Mouse (Mus musculus): Measurements from ENCODE around the gene Fkbp6. TPM values are rescaled to one million over a fixed set of nuclear protein-coding genes. Genes with fewer than 3 reads are reported as not detected.
A peak's percentile ranks its signal among the peaks of the same experiment; 100 is the strongest.

Gene Fkbp6
- total RNA-seq, 1 experiment from 2014 or later: not detected

GRCm38 (mm10) chr5:135253741-135254401 lies 96.0 kb downstream of the Fkbp6 start:
- ATAC-seq (replicated peaks in 1 of 2; ENCODE audit: insufficient read depth in 1 of 2, low FRiP score in 2 of 2, low TSS enrichment in 1 of 2, low read depth in 1 of 2, poor library complexity in 2 of 2, severe bottlenecking in 2 of 2): no peak

- peak; percentile 74 to 81 for ATAC-seq (replicated peaks in 1 of 2; ENCODE audit: insufficient read depth in 1 of 2, low FRiP score in 2 of 2, low TSS enrichment in 1 of 2, low read depth in 1 of 2, poor library complexity in 2 of 2, severe bottlenecking in 2 of 2)
Observed at GRCm38 (mm10) chr5:135251079-135251454, 98.8 kb downstream of the Fkbp6 start, which contains the start of gene Fzd9. TSS of gene Fzd9 (minus strand) at chr5:135251230.

- peak in 1 of 2 experiments; percentile 11; a peak in 1 of 4 replicates for ATAC-seq (replicated peaks in 1 of 2; ENCODE audit: insufficient read depth in 1 of 2, low FRiP score in 2 of 2, low TSS enrichment in 1 of 2, low read depth in 1 of 2, poor library complexity in 2 of 2, severe bottlenecking in 2 of 2)
Observed at GRCm38 (mm10) chr5:135250186-135251078, 99.4 kb downstream of the Fkbp6 start.

- no peak for ATAC-seq (replicated peaks in 1 of 2; ENCODE audit: insufficient read depth in 1 of 2, low FRiP score in 2 of 2, low TSS enrichment in 1 of 2, low read depth in 1 of 2, poor library complexity in 2 of 2, severe bottlenecking in 2 of 2)
Observed at GRCm38 (mm10) chr5:135248956-135249676, 100.7 kb downstream of the Fkbp6 start.

- ATAC-seq (replicated peaks in 1 of 2; ENCODE audit: insufficient read depth in 1 of 2, low FRiP score in 2 of 2, low TSS enrichment in 1 of 2, low read depth in 1 of 2, poor library complexity in 2 of 2, severe bottlenecking in 2 of 2): no peak
Observed at GRCm38 (mm10) chr5:135247337-135247736, 102.5 kb downstream of the Fkbp6 start.

- ATAC-seq (replicated peaks in 1 of 2; ENCODE audit: insufficient read depth in 1 of 2, low FRiP score in 2 of 2, low TSS enrichment in 1 of 2, low read depth in 1 of 2, poor library complexity in 2 of 2, severe bottlenecking in 2 of 2): no peak
Observed at GRCm38 (mm10) chr5:135246531-135246930, 103.3 kb downstream of the Fkbp6 start.

GRCm38 (mm10) chr5:135243166-135243565 lies 106.7 kb downstream of the Fkbp6 start:
- no peak for ATAC-seq (replicated peaks in 1 of 2; ENCODE audit: insufficient read depth in 1 of 2, low FRiP score in 2 of 2, low TSS enrichment in 1 of 2, low read depth in 1 of 2, poor library complexity in 2 of 2, severe bottlenecking in 2 of 2)

- ATAC-seq (replicated peaks in 1 of 2; ENCODE audit: insufficient read depth in 1 of 2, low FRiP score in 2 of 2, low TSS enrichment in 1 of 2, low read depth in 1 of 2, poor library complexity in 2 of 2, severe bottlenecking in 2 of 2): no peak
Observed at GRCm38 (mm10) chr5:135242608-135243007, 107.2 kb downstream of the Fkbp6 start.

- ATAC-seq (replicated peaks in 1 of 2; ENCODE audit: insufficient read depth in 1 of 2, low FRiP score in 2 of 2, low TSS enrichment in 1 of 2, low read depth in 1 of 2, poor library complexity in 2 of 2, severe bottlenecking in 2 of 2): no peak
Observed at GRCm38 (mm10) chr5:135242136-135242535, 107.7 kb downstream of the Fkbp6 start.

Other genes with a start within 250 kb of the Fkbp6 start
- 10.6 and 23.4 TPM in 2 replicates for gene Tbl2, start 200.4 kb downstream of the Fkbp6 start, total RNA-seq (2017)
- 34.8 and 35.0 TPM in 2 replicates for gene Bcl7b, start 181.8 kb downstream of the Fkbp6 start, total RNA-seq (2017)
- 159 and 184 TPM in 2 replicates for gene Baz1b, start 162.8 kb downstream of the Fkbp6 start, total RNA-seq (2017)
- gene Fzd9, start 98.8 kb downstream of the Fkbp6 start, total RNA-seq (2017): 1.3 and 1.7 TPM in 2 replicates
- gene Trim50, start 3.3 kb upstream of the Fkbp6 start, total RNA-seq (2017): not detected in 2 replicates
- gene Nsun5, start 19.9 kb upstream of the Fkbp6 start, total RNA-seq (2017): 20.6 and 24.7 TPM in 2 replicates
- gene Pom121, start 44.5 kb upstream of the Fkbp6 start, total RNA-seq (2017): 6.3 and 8.2 TPM in 2 replicates
- 16.8 and 27.7 TPM in 2 replicates for gene Hip1, start 195.1 kb upstream of the Fkbp6 start, total RNA-seq (2017)
- gene Ccl26, start 213.5 kb upstream of the Fkbp6 start, total RNA-seq (2017): not detected in 2 replicates
- gene Ccl24, start 223.0 kb upstream of the Fkbp6 start, total RNA-seq (2017): not detected in 2 replicates